Mouse (Mus musculus): ENCODE results near the gene Gucy2c. TPM values are rescaled to one million over a fixed set of nuclear protein-coding genes. Genes with fewer than 3 reads are reported as not detected.

Gucy2c gene
- polyA plus RNA-seq, 1 experiment from 2014 or later = 1.1 TPM

- H3K27me3 ChIP-seq (ENCODE audit: control insufficient read depth, insufficient read depth, low read length) = no peaks in the 10 kb centered on the region
- DNase-seq (no peak), ATAC-seq (ENCODE audit: low FRiP score, low TSS enrichment) (no peak)
- no peak overlapping the region for H3K4me2 ChIP-seq (ENCODE audit: low read length)
- H3K9me3 ChIP-seq (ENCODE audit: control insufficient read depth, low read length) = no peaks in the 10 kb centered on the region
- H3K27ac ChIP-seq (replicated peaks; ENCODE audit: low read depth, low read length) = no peak overlapping the region
- H3K4me1 ChIP-seq (ENCODE audit: control insufficient read depth, insufficient read depth, low read length) = no peaks in the 10 kb centered on the region
- no peak overlapping the region for H3K4me3 ChIP-seq (replicated peaks; ENCODE audit: low read depth, low read length)
- WGBS = 95% methylated on average over 14 of the region's 14 CpGs
- H3K9ac ChIP-seq (replicated peaks; ENCODE audit: low read length) = no peak overlapping the region
- no peaks in the 10 kb centered on the region for H3K36me3 ChIP-seq (ENCODE audit: control insufficient read depth, insufficient read depth, low read length)
Measured at GRCm38 (mm10) chr6:136728144-136728543, 53.4 kb downstream of the Gucy2c start.

- no peak for DNase-seq
- Histone ChIP-seq H3K27me3 (ENCODE audit: control insufficient read depth, insufficient read depth, low read length) (no peaks in the 10 kb centered on the region), H3K36me3 (ENCODE audit: control insufficient read depth, insufficient read depth, low read length) (no peaks in the 10 kb centered on the region), H3K9me3 (ENCODE audit: control insufficient read depth, low read length) (no peaks in the 10 kb centered on the region), H3K4me2 (ENCODE audit: low read length) (no peak overlapping the region), H3K27ac (replicated peaks; ENCODE audit: low read depth, low read length) (no peak overlapping the region), H3K9ac (replicated peaks; ENCODE audit: low read length) (no peak overlapping the region), H3K4me3 (replicated peaks; ENCODE audit: low read depth, low read length) (no peak overlapping the region), H3K4me1 (ENCODE audit: control insufficient read depth, insufficient read depth, low read length) (no peaks in the 10 kb centered on the region)
- WGBS = 86% methylated on average over 3 of the region's 3 CpGs
- no peak for ATAC-seq (ENCODE audit: low FRiP score, low TSS enrichment)
Measured at GRCm38 (mm10) chr6:136723171-136723570, 58.4 kb downstream of the Gucy2c start.

GRCm38 (mm10) chr6:136722565-136722964, 59.0 kb downstream of the Gucy2c start:
- no peak for ATAC-seq (ENCODE audit: low FRiP score, low TSS enrichment)
- Histone ChIP-seq H3K4me2 (ENCODE audit: low read length) (no peak overlapping the region), H3K36me3 (ENCODE audit: control insufficient read depth, insufficient read depth, low read length) (no peaks in the 10 kb centered on the region), H3K27me3 (ENCODE audit: control insufficient read depth, insufficient read depth, low read length) (no peaks in the 10 kb centered on the region), H3K9me3 (ENCODE audit: control insufficient read depth, low read length) (no peaks in the 10 kb centered on the region), H3K4me1 (ENCODE audit: control insufficient read depth, insufficient read depth, low read length) (no peaks in the 10 kb centered on the region), H3K4me3 (replicated peaks; ENCODE audit: low read depth, low read length) (no peak overlapping the region), H3K9ac (replicated peaks; ENCODE audit: low read length) (no peak overlapping the region), H3K27ac (replicated peaks; ENCODE audit: low read depth, low read length) (no peak overlapping the region)
- 88% methylated on average over 7 of the region's 7 CpGs for WGBS
- DNase-seq = no peak

GRCm38 (mm10) chr6:136721925-136722324, 59.6 kb downstream of the Gucy2c start:
- Histone ChIP-seq H3K4me3 (replicated peaks; ENCODE audit: low read depth, low read length) (no peak overlapping the region), H3K9ac (replicated peaks; ENCODE audit: low read length) (no peak overlapping the region), H3K4me2 (ENCODE audit: low read length) (no peak overlapping the region), H3K4me1 (ENCODE audit: control insufficient read depth, insufficient read depth, low read length) (no peaks in the 10 kb centered on the region), H3K9me3 (ENCODE audit: control insufficient read depth, low read length) (no peaks in the 10 kb centered on the region), H3K27ac (replicated peaks; ENCODE audit: low read depth, low read length) (no peak overlapping the region), H3K36me3 (ENCODE audit: control insufficient read depth, insufficient read depth, low read length) (no peaks in the 10 kb centered on the region), H3K27me3 (ENCODE audit: control insufficient read depth, insufficient read depth, low read length) (no peaks in the 10 kb centered on the region)
- WGBS = 59% methylated on average over 6 of the region's 6 CpGs
- DNase-seq (peak; percentile 80), ATAC-seq (ENCODE audit: low FRiP score, low TSS enrichment) (no peak)

GRCm38 (mm10) chr6:136720436-136720835, 61.1 kb downstream of the Gucy2c start:
- Histone ChIP-seq H3K4me3 (replicated peaks; ENCODE audit: low read depth, low read length) (no peak overlapping the region), H3K27ac (replicated peaks; ENCODE audit: low read depth, low read length) (no peak overlapping the region), H3K4me2 (ENCODE audit: low read length) (no peak overlapping the region), H3K4me1 (ENCODE audit: control insufficient read depth, insufficient read depth, low read length) (no peaks in the 10 kb centered on the region), H3K9me3 (ENCODE audit: control insufficient read depth, low read length) (no peaks in the 10 kb centered on the region), H3K27me3 (ENCODE audit: control insufficient read depth, insufficient read depth, low read length) (no peaks in the 10 kb centered on the region), H3K36me3 (ENCODE audit: control insufficient read depth, insufficient read depth, low read length) (no peaks in the 10 kb centered on the region), H3K9ac (replicated peaks; ENCODE audit: low read length) (no peak overlapping the region)
- 86% methylated on average over 15 of the region's 15 CpGs for WGBS
- ATAC-seq (ENCODE audit: low FRiP score, low TSS enrichment) = no peak
- no peak for DNase-seq

- Histone ChIP-seq H3K9ac (replicated peaks; ENCODE audit: low read length) (no peak overlapping the region), H3K4me2 (ENCODE audit: low read length) (no peak overlapping the region), H3K27ac (replicated peaks; ENCODE audit: low read depth, low read length) (no peak overlapping the region), H3K27me3 (ENCODE audit: control insufficient read depth, insufficient read depth, low read length) (no peaks in the 10 kb centered on the region), H3K4me3 (replicated peaks; ENCODE audit: low read depth, low read length) (no peak overlapping the region), H3K4me1 (ENCODE audit: control insufficient read depth, insufficient read depth, low read length) (no peaks in the 10 kb centered on the region), H3K36me3 (ENCODE audit: control insufficient read depth, insufficient read depth, low read length) (no peaks in the 10 kb centered on the region), H3K9me3 (ENCODE audit: control insufficient read depth, low read length) (no peaks in the 10 kb centered on the region)
- DNase-seq (no peak), ATAC-seq (ENCODE audit: low FRiP score, low TSS enrichment) (no peak)
- 85% methylated on average over 10 of the region's 11 CpGs for WGBS
Measured at GRCm38 (mm10) chr6:136715881-136716431, 65.6 kb downstream of the Gucy2c start.

- no peaks in the 10 kb centered on the region for H3K9me3 ChIP-seq (ENCODE audit: control insufficient read depth, low read length)
- DNase-seq = no peak
- no peaks in the 10 kb centered on the region for H3K4me1 ChIP-seq (ENCODE audit: control insufficient read depth, insufficient read depth, low read length)
- no peak overlapping the region for H3K9ac ChIP-seq (replicated peaks; ENCODE audit: low read length)
- H3K4me3 ChIP-seq (replicated peaks; ENCODE audit: low read depth, low read length) = no peak overlapping the region
- H3K27me3 ChIP-seq (ENCODE audit: control insufficient read depth, insufficient read depth, low read length) = no peaks in the 10 kb centered on the region
- 81% methylated on average over 3 of the region's 3 CpGs for WGBS
- no peak overlapping the region for H3K4me2 ChIP-seq (ENCODE audit: low read length)
- no peak for ATAC-seq (ENCODE audit: low FRiP score, low TSS enrichment)
- no peaks in the 10 kb centered on the region for H3K36me3 ChIP-seq (ENCODE audit: control insufficient read depth, insufficient read depth, low read length)
- H3K27ac ChIP-seq (replicated peaks; ENCODE audit: low read depth, low read length) = no peak overlapping the region
Measured at GRCm38 (mm10) chr6:136714097-136714496, 67.5 kb downstream of the Gucy2c start.

GRCm38 (mm10) chr6:136710408-136710807, 71.2 kb downstream of the Gucy2c start:
- Histone ChIP-seq H3K27me3 (ENCODE audit: control insufficient read depth, insufficient read depth, low read length) (no peaks in the 10 kb centered on the region), H3K9me3 (ENCODE audit: control insufficient read depth, low read length) (no peaks in the 10 kb centered on the region), H3K4me3 (replicated peaks; ENCODE audit: low read depth, low read length) (no peak overlapping the region), H3K9ac (replicated peaks; ENCODE audit: low read length) (no peak overlapping the region), H3K27ac (replicated peaks; ENCODE audit: low read depth, low read length) (no peak overlapping the region), H3K36me3 (ENCODE audit: control insufficient read depth, insufficient read depth, low read length) (no peaks in the 10 kb centered on the region), H3K4me2 (ENCODE audit: low read length) (no peak overlapping the region), H3K4me1 (ENCODE audit: control insufficient read depth, insufficient read depth, low read length) (no peaks in the 10 kb centered on the region)
- 88% methylated on average over 5 of the region's 5 CpGs for WGBS
- ATAC-seq (ENCODE audit: low FRiP score, low TSS enrichment) (no peak), DNase-seq (no peak)

GRCm38 (mm10) chr6:136708597-136708996, 73.0 kb downstream of the Gucy2c start:
- Histone ChIP-seq H3K4me3 (replicated peaks; ENCODE audit: low read depth, low read length) (no peak overlapping the region), H3K27ac (replicated peaks; ENCODE audit: low read depth, low read length) (no peak overlapping the region), H3K9me3 (ENCODE audit: control insufficient read depth, low read length) (no peaks in the 10 kb centered on the region), H3K9ac (replicated peaks; ENCODE audit: low read length) (no peak overlapping the region), H3K4me1 (ENCODE audit: control insufficient read depth, insufficient read depth, low read length) (no peaks in the 10 kb centered on the region), H3K4me2 (ENCODE audit: low read length) (no peak overlapping the region), H3K36me3 (ENCODE audit: control insufficient read depth, insufficient read depth, low read length) (no peaks in the 10 kb centered on the region), H3K27me3 (ENCODE audit: control insufficient read depth, insufficient read depth, low read length) (no peaks in the 10 kb centered on the region)
- no peak for DNase-seq
- no peak for ATAC-seq (ENCODE audit: low FRiP score, low TSS enrichment)
- WGBS = 91% methylated on average over 6 of the region's 6 CpGs

Measured in midbrain, embryonic 14.5 days (tissue).